Mouse (Mus musculus) heart, adult 2 months (tissue): ENCODE results near the gene Cdca7.

Source experiments
- CTCF ChIP-seq: fragments of 200-600 bp; IDR thresholded peaks from 2 replicates; pipeline ENCODE4 v1.8.1; 2022; ENCODE audit warnings: antibody characterized with exemption, mild to moderate bottlenecking, moderate library complexity
- EP300 ChIP-seq: fragments of 200-500 bp; IDR thresholded peaks from 2 replicates; pipeline ENCODE4 v1.6.1; 2011; ENCODE audit warnings: low read depth, low read length, control low read depth; ENCODE audit not compliant: insufficient read depth
- POLR2A ChIP-seq: fragments of 200-500 bp; IDR thresholded peaks from 2 replicates; pipeline ENCODE4 v1.6.1; 2011; ENCODE audit warnings: mild to moderate bottlenecking, low read depth, low read length, control low read depth; ENCODE audit not compliant: insufficient read depth

- no peak for TF ChIP-seq CTCF
- no peak for TF ChIP-seq EP300
- no peak for TF ChIP-seq POLR2A
Measured at GRCm38 (mm10) chr2:72426776-72427175, 49.2 kb upstream of the Cdca7 start.
